Mouse (Mus musculus): ENCODE measurements around the gene 1110004F10Rik. TPM values are rescaled to one million over a fixed set of nuclear protein-coding genes. Genes with fewer than 3 reads are reported as not detected.

1110004F10Rik gene
- polyA plus RNA-seq, 2 experiments, result 187 to 283 TPM

GRCm38 (mm10) chr7:116031718-116032595 lies 7.2 kb upstream of the 1110004F10Rik start:
- Histone ChIP-seq H3K9me3 (ENCODE audit: control insufficient read depth, low read length) (no peaks in the 10 kb centered on the region), H3K27ac (replicated peaks; ENCODE audit: low read depth, low read length) (peak overlapping the region; percentile 94), H3K36me3 (ENCODE audit: control insufficient read depth, insufficient read depth, low read length) (no peaks in the 10 kb centered on the region; the same call in 1 of the 2 replicates), H3K4me3 (replicated peaks; ENCODE audit: low read length) (peak overlapping the region; percentile 54), H3K4me2 (replicated peaks; ENCODE audit: low read depth, low read length, severe bottlenecking) (peak overlapping the region; percentile 96), H3K9ac (ENCODE audit: low read depth, low read length, severe bottlenecking) (peak overlapping the region; percentile 84), H3K4me1 (ENCODE audit: control insufficient read depth, insufficient read depth, low read length) (peaks cover 8% of the 10 kb centered on the region; the same call in 1 of the 2 replicates), H3K27me3 (ENCODE audit: control insufficient read depth, insufficient read depth, low read length) (peaks cover 28% of the 10 kb centered on the region)
- peak; percentile 28; the same call in 1 of the 2 replicates for ATAC-seq (ENCODE audit: low FRiP score, low read depth)
- WGBS, result under 1% methylated on average over 65 of the region's 65 CpGs
- DNase-seq (ENCODE audit: low spot score), result peak; percentile 43
- no peak for TF ChIP-seq POLR2A (IDR thresholded peaks at IDR 0.05; ENCODE audit: borderline replicate concordance, extremely low read depth, insufficient read depth, insufficient read length)

- Histone ChIP-seq H3K4me1 (ENCODE audit: control insufficient read depth, insufficient read depth, low read length) (peaks cover 8% of the 10 kb centered on the region; the same call in 1 of the 2 replicates), H3K27ac (replicated peaks; ENCODE audit: low read depth, low read length) (peak overlapping the region; percentile 94), H3K36me3 (ENCODE audit: control insufficient read depth, insufficient read depth, low read length) (no peaks in the 10 kb centered on the region; the same call in 1 of the 2 replicates), H3K9me3 (ENCODE audit: control insufficient read depth, low read length) (no peaks in the 10 kb centered on the region), H3K9ac (ENCODE audit: low read depth, low read length, severe bottlenecking) (peak overlapping the region; percentile 84), H3K27me3 (ENCODE audit: control insufficient read depth, insufficient read depth, low read length) (peaks cover 33% of the 10 kb centered on the region), H3K4me3 (replicated peaks; ENCODE audit: low read length) (peak overlapping the region; percentile 54), H3K4me2 (replicated peaks; ENCODE audit: low read depth, low read length, severe bottlenecking) (peak overlapping the region; percentile 96)
- under 1% methylated on average over 11 of the region's 11 CpGs for WGBS
- ATAC-seq (ENCODE audit: low FRiP score, low read depth) (no peak), DNase-seq (ENCODE audit: low spot score) (peak; percentile 89)
- TF ChIP-seq POLR2A (IDR thresholded peaks at IDR 0.05; ENCODE audit: borderline replicate concordance, extremely low read depth, insufficient read depth, insufficient read length), result no peak
Measured at GRCm38 (mm10) chr7:116032596-116033307, 6.4 kb upstream of the 1110004F10Rik start.

- peaks cover 38% of the 10 kb centered on the region for H3K27me3 ChIP-seq (ENCODE audit: control insufficient read depth, insufficient read depth, low read length)
- TF ChIP-seq POLR2A (IDR thresholded peaks at IDR 0.05; ENCODE audit: borderline replicate concordance, extremely low read depth, insufficient read depth, insufficient read length), result 0 out of 2 replicates have a peak, but pooled peaks have one; percentile 23
- H3K4me3 ChIP-seq (replicated peaks; ENCODE audit: low read length), result peak overlapping the region; percentile 54
- DNase-seq (ENCODE audit: low spot score) (peak; percentile 14), ATAC-seq (ENCODE audit: low FRiP score, low read depth) (0 out of 2 replicates have a peak, but pooled peaks have one; percentile 17)
- no peaks in the 10 kb centered on the region for H3K9me3 ChIP-seq (ENCODE audit: control insufficient read depth, low read length)
- under 1% methylated on average over 47 of the region's 54 CpGs for WGBS
- peaks cover 8% of the 10 kb centered on the region; the same call in 1 of the 2 replicates for H3K4me1 ChIP-seq (ENCODE audit: control insufficient read depth, insufficient read depth, low read length)
- no peaks in the 10 kb centered on the region; the same call in 1 of the 2 replicates for H3K36me3 ChIP-seq (ENCODE audit: control insufficient read depth, insufficient read depth, low read length)
- H3K27ac ChIP-seq (replicated peaks; ENCODE audit: low read depth, low read length), result peak overlapping the region; percentile 92
- H3K9ac ChIP-seq (ENCODE audit: low read depth, low read length, severe bottlenecking), result peak overlapping the region; percentile 75
- H3K4me2 ChIP-seq (replicated peaks; ENCODE audit: low read depth, low read length, severe bottlenecking), result peak overlapping the region; percentile 96
Measured at GRCm38 (mm10) chr7:116033371-116034241, 5.6 kb upstream of the 1110004F10Rik start.

GRCm38 (mm10) chr7:116034282-116034758 lies 4.9 kb upstream of the 1110004F10Rik start:
- Histone ChIP-seq H3K4me2 (replicated peaks; ENCODE audit: low read depth, low read length, severe bottlenecking) (peak overlapping the region; percentile 96), H3K9ac (ENCODE audit: low read depth, low read length, severe bottlenecking) (peak overlapping the region; percentile 75), H3K9me3 (ENCODE audit: control insufficient read depth, low read length) (no peaks in the 10 kb centered on the region), H3K27ac (replicated peaks; ENCODE audit: low read depth, low read length) (peak overlapping the region; percentile 92), H3K4me3 (replicated peaks; ENCODE audit: low read length) (peak overlapping the region; percentile 54), H3K4me1 (ENCODE audit: control insufficient read depth, insufficient read depth, low read length) (peaks cover 8% of the 10 kb centered on the region; the same call in 1 of the 2 replicates), H3K27me3 (ENCODE audit: control insufficient read depth, insufficient read depth, low read length) (peaks cover 40% of the 10 kb centered on the region), H3K36me3 (ENCODE audit: control insufficient read depth, insufficient read depth, low read length) (no peaks in the 10 kb centered on the region; the same call in 1 of the 2 replicates)
- under 1% methylated on average over 25 of the region's 25 CpGs for WGBS
- TF ChIP-seq POLR2A (IDR thresholded peaks at IDR 0.05; ENCODE audit: borderline replicate concordance, extremely low read depth, insufficient read depth, insufficient read length), result no peak
- peak; percentile 48 for ATAC-seq (ENCODE audit: low FRiP score, low read depth)
- peak; percentile 41 for DNase-seq (ENCODE audit: low spot score)

Measured in limb, embryonic 14.5 days (tissue).